Mouse (Mus musculus) cerebellum, adult 2 months (tissue): ENCODE measurements around the gene Rap2a.

Source experiments
- CTCF ChIP-seq: fragments of 200-500 bp; IDR thresholded peaks from 2 replicates; pipeline ENCODE4 v1.5.1; 2011; ENCODE audit warnings: low read depth, mild to moderate bottlenecking, control low read depth, low read length, moderate library complexity, borderline replicate concordance; ENCODE audit not compliant: insufficient read depth
- POLR2A ChIP-seq: fragments of 200-500 bp; IDR thresholded peaks from 2 replicates; pipeline ENCODE4 v1.6.1; 2011; ENCODE audit warnings: low read length, control low read depth, borderline replicate concordance; ENCODE audit not compliant: insufficient read depth

- no peak for TF ChIP-seq CTCF
- no peak for TF ChIP-seq POLR2A
These were observed 42.6 kb downstream of the Rap2a start for GRCm38 (mm10) chr14:120520843-120521242.
